Mouse (Mus musculus): Measurements from ENCODE around the gene Kif1c. TPM values are rescaled to one million over a fixed set of nuclear protein-coding genes. Genes with fewer than 3 reads are reported as not detected.

The Kif1c gene
- total RNA-seq, 2 experiments from 2014 or later: 58.1 to 60.7 TPM

DNA sequence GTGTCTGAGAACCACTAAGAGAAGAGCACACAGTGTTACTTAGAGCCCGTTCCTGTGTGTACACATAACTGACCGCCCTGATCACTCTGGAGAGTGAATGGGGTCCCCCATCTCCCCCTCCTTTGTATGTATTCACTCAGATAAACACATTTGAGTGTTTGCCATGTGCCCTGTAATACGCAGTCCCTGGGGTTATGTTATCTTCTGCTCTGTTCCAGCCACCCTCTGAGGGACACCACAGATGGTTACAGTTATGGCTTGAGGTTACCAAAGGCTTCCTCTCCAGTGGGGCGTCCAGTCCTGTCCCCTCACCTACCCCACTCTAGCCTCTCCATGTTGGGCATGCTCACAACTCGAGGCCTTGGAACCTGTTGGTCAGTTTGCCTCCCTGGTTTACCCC is 27.0 kb downstream of the Kif1c start:
- intact Hi-C loops (cut with DNase I): no loop called here
- Histone ChIP-seq H3K4me3 (no peak overlapping the region), H3K27ac (no peak overlapping the region)
- TF ChIP-seq CTCF (IDR thresholded peaks at IDR 0.05): no peak
- no peak for DNase-seq (ENCODE audit: extremely low spot score in 1 of 2, low spot score in 2 of 2)

DNA sequence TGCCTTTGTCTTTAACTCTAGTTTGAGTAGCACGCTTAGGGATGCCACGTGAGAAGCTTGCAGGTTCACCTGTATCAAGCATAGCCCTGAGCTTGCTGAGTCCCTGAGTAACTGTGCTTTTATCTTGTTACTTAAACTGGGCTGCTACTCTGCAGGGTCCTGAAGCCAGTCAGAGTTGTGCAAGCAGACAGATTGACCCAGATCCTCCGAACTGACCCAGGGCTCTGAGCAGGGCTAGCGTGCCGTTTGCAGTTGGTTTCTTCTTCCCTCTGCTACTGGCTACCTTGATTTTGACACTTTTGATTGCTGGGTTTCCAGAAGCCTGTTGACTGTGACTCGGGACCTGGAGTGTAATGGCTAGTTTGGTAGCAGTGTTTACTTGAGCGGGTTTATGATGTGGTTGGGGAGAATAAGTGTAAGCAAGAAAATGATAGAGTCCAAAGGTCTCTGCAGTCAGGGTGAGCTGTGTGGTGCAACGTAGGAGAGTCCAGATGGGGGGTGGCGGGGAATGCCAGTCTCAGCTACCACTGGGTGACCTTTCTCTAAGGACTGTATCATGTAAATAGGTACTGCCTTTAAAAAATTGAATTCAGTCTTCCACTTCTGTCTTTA is 30.2 kb downstream of the Kif1c start:
- intact Hi-C loops (cut with DNase I): no loop called here
- DNase-seq (ENCODE audit: extremely low spot score in 1 of 2, low spot score in 2 of 2): no peak
- TF ChIP-seq CTCF (IDR thresholded peaks at IDR 0.05): no peak
- Histone ChIP-seq H3K27ac (peak overlapping the region; percentile 76), H3K4me3 (no peak overlapping the region)

DNA sequence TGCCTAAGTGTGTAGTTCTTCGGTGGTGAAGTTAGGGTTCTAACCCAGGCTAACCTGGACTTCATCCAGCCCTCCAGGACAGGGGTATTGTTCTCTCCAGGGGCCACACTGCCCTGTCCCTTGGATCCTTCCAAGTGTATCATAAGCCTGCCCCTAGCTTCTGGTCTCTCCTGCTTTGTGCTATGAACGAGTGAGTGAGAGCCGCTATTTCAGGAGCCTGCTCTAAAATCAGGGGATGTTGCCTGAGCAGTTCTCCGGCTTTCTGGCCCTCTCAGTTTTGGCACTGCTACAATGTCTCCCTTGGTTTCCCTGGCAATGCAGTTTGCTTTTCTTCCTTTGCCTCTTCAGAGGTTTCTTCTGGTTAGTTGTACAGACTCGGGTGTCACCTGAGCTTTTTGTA is 30.8 kb downstream of the Kif1c start:
- peak overlapping the region; percentile 76 for H3K27ac ChIP-seq
- peak in 1 of 2 experiments; percentile 35 for DNase-seq (ENCODE audit: extremely low spot score in 1 of 2, low spot score in 2 of 2)
- no peak overlapping the region for H3K4me3 ChIP-seq
- TF ChIP-seq CTCF (IDR thresholded peaks at IDR 0.05): no peak
- intact Hi-C loops (cut with DNase I): no loop called here

DNA sequence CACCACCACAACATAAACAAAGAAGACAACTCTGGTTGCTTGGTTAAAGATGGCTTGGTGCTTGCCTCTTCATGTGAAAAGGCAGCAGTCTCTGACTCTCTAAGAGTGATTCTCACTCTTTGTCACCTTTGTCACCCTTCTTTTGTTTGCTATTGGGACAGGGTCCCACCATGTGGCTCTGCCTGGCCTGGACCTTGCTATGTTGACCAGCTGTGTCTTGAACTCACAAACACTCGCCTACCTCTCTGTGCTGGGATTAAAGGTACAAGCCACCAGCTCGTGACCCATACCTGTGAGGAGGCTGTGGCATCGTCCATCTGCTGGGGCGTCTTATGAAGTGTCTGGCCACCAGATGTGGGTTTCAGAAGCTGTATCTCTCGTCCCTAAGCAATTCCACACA is 32.9 kb downstream of the Kif1c start:
- no peak overlapping the region for H3K4me3 ChIP-seq
- no peak for DNase-seq (ENCODE audit: extremely low spot score in 1 of 2, low spot score in 2 of 2)
- intact Hi-C loops (cut with DNase I): no loop called here
- no peak for TF ChIP-seq CTCF (IDR thresholded peaks at IDR 0.05)
- no peak overlapping the region for H3K27ac ChIP-seq

DNA sequence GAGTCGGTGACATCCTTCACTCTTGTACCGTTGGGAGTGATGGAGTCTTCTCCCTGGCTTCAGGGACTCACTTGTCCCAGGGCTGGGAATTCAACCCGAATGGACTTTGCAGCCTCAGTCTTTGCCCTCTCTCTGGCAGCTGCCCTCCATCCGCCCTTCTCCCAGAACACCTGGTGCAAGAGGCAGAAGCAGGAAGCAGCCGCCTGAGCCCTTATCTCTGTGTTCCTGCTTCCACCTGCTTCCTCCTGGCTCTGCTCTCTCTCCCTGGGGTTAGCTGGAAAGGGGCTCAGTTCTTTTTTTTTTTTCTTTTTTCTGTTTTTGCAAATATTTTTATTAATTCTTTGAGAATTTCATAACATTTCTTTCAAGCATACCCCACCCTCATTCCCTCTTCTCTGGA is 37.4 kb downstream of the Kif1c start:
- no peak overlapping the region for H3K4me3 ChIP-seq
- intact Hi-C loops (cut with DNase I): no loop called here
- no peak overlapping the region for H3K27ac ChIP-seq
- no peak for DNase-seq (ENCODE audit: extremely low spot score in 1 of 2, low spot score in 2 of 2)
- no peak for TF ChIP-seq CTCF (IDR thresholded peaks at IDR 0.05)

DNA sequence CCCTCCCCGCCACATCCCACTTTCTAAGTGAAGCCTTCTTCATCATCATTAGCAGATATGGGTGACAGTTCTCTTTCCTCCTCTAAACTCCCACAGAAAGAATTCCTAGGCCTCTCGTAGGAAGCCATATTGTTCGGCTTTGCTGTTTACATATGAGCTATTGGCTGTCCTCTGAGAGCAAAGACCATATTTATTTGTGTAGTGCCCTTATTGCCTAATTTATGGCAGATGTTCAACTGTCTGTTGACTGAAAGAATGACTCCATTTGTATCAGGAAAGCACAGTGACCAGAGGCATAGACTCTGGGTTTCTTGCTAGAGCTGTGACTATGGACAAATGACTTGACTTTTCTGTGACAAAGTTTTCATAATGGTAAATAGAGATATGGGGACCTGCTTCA is 41.3 kb downstream of the Kif1c start:
- Histone ChIP-seq H3K27ac (no peak overlapping the region), H3K4me3 (no peak overlapping the region)
- TF ChIP-seq CTCF (IDR thresholded peaks at IDR 0.05): no peak
- no peak for DNase-seq (ENCODE audit: extremely low spot score in 1 of 2, low spot score in 2 of 2)
- intact Hi-C loops (cut with DNase I): no loop called here

DNA sequence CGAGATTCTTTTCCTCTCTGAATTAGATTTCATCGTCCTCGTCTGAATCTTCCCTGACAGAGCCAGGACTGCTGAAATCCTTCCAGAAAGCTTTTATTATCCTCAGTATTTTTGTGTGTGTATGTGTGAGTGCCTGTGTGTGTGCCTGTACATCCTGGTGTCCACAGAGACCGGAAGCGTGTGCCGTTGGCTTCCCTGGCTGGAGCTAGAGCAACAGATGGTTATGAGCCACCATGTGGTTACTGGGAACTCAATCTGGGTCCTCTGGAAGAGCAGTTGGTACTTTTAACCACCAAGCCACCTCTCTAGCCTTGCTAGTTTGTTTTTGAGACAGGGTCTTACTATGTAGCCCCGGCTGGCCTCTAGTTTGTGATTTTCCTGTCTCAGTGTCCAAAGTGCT is 41.8 kb downstream of the Kif1c start:
- Histone ChIP-seq H3K27ac (no peak overlapping the region), H3K4me3 (no peak overlapping the region)
- no peak for TF ChIP-seq CTCF (IDR thresholded peaks at IDR 0.05)
- no peak for DNase-seq (ENCODE audit: extremely low spot score in 1 of 2, low spot score in 2 of 2)
- intact Hi-C loops (cut with DNase I): no loop called here

DNA sequence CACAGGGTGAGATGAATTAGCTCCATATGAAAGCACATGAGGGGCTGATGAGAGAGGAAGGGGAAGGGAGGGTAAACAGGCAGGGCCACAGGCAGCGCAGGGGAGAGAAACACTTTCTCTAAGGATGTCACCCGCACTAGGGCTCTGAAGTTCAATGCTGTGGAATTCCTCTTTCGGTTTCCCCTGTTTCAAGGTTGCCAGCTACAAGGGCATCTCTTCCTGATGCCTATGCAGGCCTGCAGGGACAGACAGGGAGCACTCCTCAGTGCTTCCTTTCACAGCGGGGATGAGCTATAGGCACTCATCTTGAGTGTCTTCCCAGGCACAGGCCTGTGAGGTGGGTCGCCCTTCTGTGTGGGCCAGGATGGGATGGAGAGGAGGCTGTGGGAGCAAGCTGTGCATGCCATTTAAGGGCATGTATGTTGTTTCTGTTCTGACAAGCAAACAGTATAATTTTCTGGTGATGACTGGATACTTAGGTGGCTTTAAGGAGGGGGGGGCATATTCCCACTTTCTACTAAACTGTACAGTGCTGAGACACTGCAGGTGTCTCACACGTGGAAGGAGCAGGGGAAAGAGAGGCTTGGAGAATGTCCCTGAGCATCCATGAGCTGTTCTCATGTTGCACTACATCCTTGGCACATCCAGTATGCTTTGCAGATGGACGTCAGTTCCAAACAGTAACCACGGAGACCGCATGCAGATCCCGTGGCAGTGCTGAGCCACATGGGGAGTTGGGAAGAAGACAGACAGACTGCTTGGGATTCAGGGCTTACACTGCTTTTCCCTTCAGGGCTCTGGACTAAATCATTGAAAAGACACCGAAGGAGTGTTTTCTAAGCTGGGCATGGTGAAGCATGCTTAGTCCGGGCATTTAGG is 42.5 kb downstream of the Kif1c start:
- no peak for TF ChIP-seq CTCF (IDR thresholded peaks at IDR 0.05)
- intact Hi-C loops (cut with DNase I): no loop called here
- no peak for DNase-seq (ENCODE audit: extremely low spot score in 1 of 2, low spot score in 2 of 2)
- H3K4me3 ChIP-seq: no peak overlapping the region
- no peak overlapping the region for H3K27ac ChIP-seq

DNA sequence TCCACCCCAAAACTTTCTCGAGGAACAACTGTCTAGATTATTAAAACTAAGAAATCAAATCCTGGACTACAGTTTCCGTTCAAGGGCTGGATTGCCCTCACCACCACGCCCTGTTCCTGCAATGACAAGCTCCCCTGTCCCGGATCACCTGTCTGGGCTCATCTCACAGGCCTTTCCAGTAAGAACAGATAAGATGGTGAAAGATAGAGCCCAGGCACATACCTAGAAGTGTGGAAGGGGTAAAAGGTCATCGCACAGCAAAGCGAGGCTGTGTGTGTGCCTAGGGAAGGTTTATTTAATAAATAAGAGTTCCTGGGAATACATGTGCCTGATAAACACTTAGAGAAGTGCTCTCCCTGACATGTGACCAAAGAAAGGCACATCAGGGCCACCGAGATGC is 45.3 kb downstream of the Kif1c start:
- TF ChIP-seq CTCF (IDR thresholded peaks at IDR 0.05): no peak
- DNase-seq (ENCODE audit: extremely low spot score in 1 of 2, low spot score in 2 of 2): no peak
- H3K27ac ChIP-seq: no peak overlapping the region
- intact Hi-C loops (cut with DNase I): no loop called here
- no peak overlapping the region for H3K4me3 ChIP-seq

DNA sequence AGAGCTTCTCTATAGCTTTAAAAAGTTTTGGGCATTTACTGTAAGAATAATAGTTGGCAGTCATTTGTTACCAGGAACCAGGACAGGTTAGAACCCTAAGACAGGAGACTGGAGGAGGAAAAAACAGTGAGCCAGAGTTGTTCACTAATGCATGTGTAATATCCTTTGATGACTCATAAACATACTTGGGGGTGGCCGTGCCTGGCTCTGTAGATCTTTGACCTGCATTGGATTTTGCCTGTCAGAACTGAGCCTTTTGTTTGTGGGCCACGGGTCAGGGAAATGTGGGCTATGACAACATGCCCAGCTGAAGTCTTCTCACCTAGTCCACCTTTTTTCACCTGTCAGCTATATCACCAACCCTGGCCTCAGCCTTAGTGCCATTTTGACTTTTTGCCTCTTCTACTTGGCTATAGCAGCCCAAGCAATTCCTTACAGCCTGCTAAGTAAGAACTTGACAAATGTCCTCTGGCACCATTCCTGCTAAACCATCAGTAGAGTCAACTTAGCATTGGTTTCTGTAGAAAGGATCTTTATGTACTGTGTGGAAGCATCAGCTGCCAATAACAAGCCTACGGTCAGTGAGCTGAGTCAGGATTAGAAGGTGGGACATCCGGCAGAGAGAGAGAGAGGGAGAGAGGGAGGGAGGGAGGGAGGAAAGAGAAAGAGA is 47.7 kb downstream of the Kif1c start:
- no peak overlapping the region for H3K4me3 ChIP-seq
- H3K27ac ChIP-seq: no peak overlapping the region
- DNase-seq (ENCODE audit: extremely low spot score in 1 of 2, low spot score in 2 of 2): no peak
- TF ChIP-seq CTCF (IDR thresholded peaks at IDR 0.05): no peak
- intact Hi-C loops (cut with DNase I): no loop called here

DNA sequence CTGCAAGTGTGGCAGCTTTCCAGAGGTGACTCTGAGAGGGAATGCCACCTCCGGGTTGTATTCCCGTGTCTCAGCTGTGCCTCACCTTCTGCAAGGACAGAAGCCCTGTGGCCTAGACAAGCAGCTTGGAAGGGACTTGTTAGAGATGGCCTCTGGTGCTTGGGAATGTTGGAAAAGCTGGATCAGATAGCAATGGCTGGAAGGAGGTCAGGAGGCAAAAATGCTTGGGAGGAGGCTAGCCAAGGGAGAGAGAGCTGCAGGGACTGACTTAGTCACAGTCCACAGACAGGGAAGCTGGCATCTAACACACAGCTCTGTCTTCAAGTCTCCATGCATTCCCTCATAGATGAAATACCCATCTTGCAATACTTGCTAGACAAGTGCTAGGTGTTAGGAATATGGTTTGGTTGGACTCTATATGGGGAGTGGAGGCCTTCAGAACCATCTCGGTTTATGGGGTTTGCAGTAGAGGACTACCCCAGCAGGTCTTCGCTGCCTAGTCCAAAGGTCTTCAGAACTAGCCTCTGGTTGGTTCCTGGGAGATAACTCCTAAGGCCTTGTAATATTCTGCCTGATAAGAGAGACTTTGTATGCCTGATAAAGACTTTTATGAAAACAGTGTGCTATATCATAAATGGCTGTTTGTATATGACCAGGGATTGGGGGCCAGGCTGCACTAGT is 52.1 kb downstream of the Kif1c start:
- DNase-seq (ENCODE audit: extremely low spot score in 1 of 2, low spot score in 2 of 2): no peak
- intact Hi-C loops (cut with DNase I): no loop called here
- Histone ChIP-seq H3K4me3 (no peak overlapping the region), H3K27ac (no peak overlapping the region)
- no peak for TF ChIP-seq CTCF (IDR thresholded peaks at IDR 0.05)

DNA sequence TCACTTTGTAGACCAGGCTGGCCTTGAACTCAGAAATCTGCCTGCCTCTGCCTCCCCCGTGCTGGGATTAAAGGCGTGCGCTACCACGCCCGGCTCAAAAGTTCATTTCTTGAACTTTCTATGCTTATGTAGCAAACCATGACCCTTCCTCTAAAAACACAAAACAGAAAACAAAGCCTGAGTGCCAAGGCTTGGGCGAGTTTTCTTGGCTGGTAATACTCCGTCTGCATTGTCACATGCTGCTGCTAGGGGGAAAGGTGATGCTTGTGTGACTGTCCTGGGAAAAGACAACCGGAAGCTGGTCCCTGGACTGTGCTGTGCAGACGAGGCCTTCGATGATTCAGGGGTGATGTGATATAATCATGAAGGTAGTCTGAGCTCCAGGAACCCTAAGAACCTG is 52.8 kb downstream of the Kif1c start:
- Histone ChIP-seq H3K27ac (no peak overlapping the region), H3K4me3 (no peak overlapping the region)
- intact Hi-C loops (cut with DNase I): no loop called here
- no peak for DNase-seq (ENCODE audit: extremely low spot score in 1 of 2, low spot score in 2 of 2)
- TF ChIP-seq CTCF (IDR thresholded peaks at IDR 0.05): no peak

Data from left cerebral cortex, adult 2 months (tissue).